Mouse (Mus musculus) forebrain, embryonic 15.5 days (tissue): ENCODE results near the gene Btbd9. TPM values are rescaled to one million over a fixed set of nuclear protein-coding genes. Genes with fewer than 3 reads are reported as not detected.
A peak's percentile ranks its signal among the peaks of the same experiment; 100 is the strongest.
"Not testable (repeated sequence)": the region's sequence is repeated elsewhere in the genome, so short reads cannot be mapped to it uniquely, and the experiment has no call there.

Source experiments
- ATAC-seq: fragments of 200-750 bp; cut with Nextera tagmentation; replicated peaks from 2 replicates; pipeline ENCODE4 v1.8.0; 2017; ENCODE audit warnings: mild to moderate bottlenecking, moderate TSS enrichment, moderate library complexity
- H3K27ac ChIP-seq: fragments of 300-500 bp; sonication (generic); replicated peaks from 2 replicates; pipeline ENCODE4 v1.5.1; 2015; ENCODE audit warnings: mild to moderate bottlenecking, inconsistent platforms
- H3K27me3 ChIP-seq: fragments of 300-500 bp; sonication (generic); 2 replicates; pipeline ENCODE4 v1.6.1; 2015; ENCODE audit warnings: inconsistent platforms
- H3K36me3 ChIP-seq: fragments of 300-500 bp; sonication (generic); 2 replicates; pipeline ENCODE4 v1.6.1; 2015; ENCODE audit warnings: mild to moderate bottlenecking, inconsistent platforms
- H3K4me1 ChIP-seq: fragments of 300-500 bp; sonication (generic); 2 replicates; pipeline ENCODE4 v1.6.1; 2015; ENCODE audit warnings: inconsistent platforms
- H3K4me2 ChIP-seq: fragments of 300-500 bp; sonication (generic); replicated peaks from 2 replicates; pipeline ENCODE4 v1.6.1; 2015; ENCODE audit warnings: mild to moderate bottlenecking, inconsistent platforms
- H3K4me3 ChIP-seq: fragments of 300-500 bp; sonication (generic); 2 replicates; pipeline ENCODE4 v1.5.1; 2015; ENCODE audit warnings: mild to moderate bottlenecking, inconsistent platforms
- H3K9ac ChIP-seq: fragments of 300-500 bp; sonication (generic); replicated peaks from 2 replicates; pipeline ENCODE4 v1.6.1; 2015; ENCODE audit warnings: mild to moderate bottlenecking, inconsistent platforms
- H3K9me3 ChIP-seq: fragments of 300-500 bp; sonication (generic); 2 replicates; pipeline ENCODE4 v1.6.1; 2016; ENCODE audit warnings: inconsistent platforms
- WGBS: fragments of 180-500 bp; shearing (Covaris S2); methylation state at CpG from one replicate; pipeline ENCODE4 v1.1.7; 2015; ENCODE audit warnings: mixed read lengths; 5-methylcytosine and 5-hydroxymethylcytosine counted together
- polyA plus RNA-seq: library from polyadenylated mRNA; unstranded; fragments of >200 nt; fragmentation: Nextera tagmentation; extraction: Ambion mirVana; gene quantifications from 2 replicates; pipeline ENCODE4 v1.2.1, GENCODE M21; 2015

Gene Btbd9
- polyA plus RNA-seq, 1 experiment from 2014 or later: 146 TPM

DNA sequence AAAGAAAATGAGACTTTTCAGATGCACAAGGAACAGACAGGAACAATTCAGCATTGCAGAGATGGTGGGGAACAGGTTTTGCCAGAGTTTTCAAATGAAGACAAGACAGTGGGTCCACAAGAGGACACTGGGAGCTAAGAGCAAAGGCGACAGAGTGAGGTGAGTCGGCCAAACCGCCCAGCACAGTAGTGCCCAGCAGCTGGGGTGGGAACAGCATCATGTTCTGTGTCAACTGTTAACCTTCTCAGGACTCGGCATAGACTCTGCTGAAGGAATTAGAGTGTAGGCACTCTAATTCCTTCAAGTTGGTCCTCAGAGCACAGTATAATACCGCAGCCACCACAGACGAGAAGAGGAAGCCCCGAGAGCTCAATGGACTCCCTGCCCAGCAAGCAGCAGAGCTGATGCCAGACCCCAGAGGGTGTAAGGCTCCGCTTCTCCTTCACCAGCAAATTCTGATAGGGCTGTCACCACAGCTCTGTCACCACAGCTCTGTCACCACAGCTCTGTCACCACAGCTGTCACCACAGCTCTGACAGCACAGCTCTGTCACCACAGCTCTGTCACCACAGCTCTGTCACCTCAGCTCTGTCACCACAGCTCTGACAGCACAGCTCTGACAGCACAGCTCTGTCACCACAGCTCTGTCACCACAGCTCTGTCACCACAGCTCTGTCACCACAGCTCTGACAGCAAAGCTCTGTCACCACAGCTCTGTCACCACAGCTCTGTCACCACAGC, 57.7 kb downstream of the Btbd9 start:
- Histone ChIP-seq H3K36me3 (0 out of 2 replicates have a peak, but pooled peaks cover 5% of the 10 kb centered on the region), H3K27ac (no peak overlapping the region), H3K4me1 (no peaks in the 10 kb centered on the region), H3K4me3 (no peak overlapping the region), H3K27me3 (no peaks in the 10 kb centered on the region), H3K9me3 (no peaks in the 10 kb centered on the region), H3K9ac (no peak overlapping the region), H3K4me2 (no peak overlapping the region)
- 79% methylated on average over 8 of the region's 8 CpGs for WGBS
- no peak for ATAC-seq

DNA sequence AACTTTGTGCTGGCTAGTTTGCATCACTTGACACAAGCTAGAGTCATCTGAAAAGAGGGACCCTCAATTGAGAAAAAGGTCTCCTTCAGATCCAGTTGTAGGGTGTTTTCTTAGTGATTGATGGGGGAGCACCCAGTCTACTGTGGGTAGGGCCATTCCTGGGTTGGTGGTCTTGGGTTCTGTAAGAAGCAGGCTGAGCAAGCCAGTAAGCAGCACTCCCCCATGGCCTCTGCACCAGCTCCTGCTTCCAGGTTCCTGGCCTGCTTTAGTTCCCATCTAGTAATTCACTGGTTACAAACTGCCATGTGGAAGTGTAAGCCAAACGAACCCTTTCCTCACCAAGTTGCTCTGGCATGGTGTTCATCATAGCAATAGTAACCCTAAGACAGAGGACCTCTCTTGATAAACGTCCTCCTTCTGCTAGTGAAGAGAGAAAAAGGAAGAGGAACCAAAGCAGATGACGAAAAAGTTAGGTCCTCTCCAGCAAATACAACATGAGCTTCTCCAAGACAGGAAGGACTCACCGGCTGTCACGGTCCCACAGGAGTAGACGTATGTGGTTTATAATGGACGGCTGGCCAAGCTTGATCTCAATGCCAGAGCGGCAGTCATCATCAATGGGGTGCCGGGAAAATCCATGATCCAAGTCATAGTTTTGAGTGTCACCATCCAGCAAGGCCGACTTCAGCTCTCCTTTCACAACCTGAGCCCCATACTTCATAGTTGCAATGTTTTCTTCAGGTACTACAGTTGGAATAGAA, 59.5 kb downstream of the Btbd9 start:
- Histone ChIP-seq H3K4me3 (no peak overlapping the region), H3K9ac (no peak overlapping the region), H3K4me2 (no peak overlapping the region), H3K4me1 (no peaks in the 10 kb centered on the region), H3K27ac (no peak overlapping the region), H3K27me3 (no peaks in the 10 kb centered on the region), H3K9me3 (no peaks in the 10 kb centered on the region), H3K36me3 (0 out of 2 replicates have a peak, but pooled peaks cover 5% of the 10 kb centered on the region)
- WGBS: 95% methylated on average over 10 of the region's 10 CpGs
- no peak for ATAC-seq

DNA sequence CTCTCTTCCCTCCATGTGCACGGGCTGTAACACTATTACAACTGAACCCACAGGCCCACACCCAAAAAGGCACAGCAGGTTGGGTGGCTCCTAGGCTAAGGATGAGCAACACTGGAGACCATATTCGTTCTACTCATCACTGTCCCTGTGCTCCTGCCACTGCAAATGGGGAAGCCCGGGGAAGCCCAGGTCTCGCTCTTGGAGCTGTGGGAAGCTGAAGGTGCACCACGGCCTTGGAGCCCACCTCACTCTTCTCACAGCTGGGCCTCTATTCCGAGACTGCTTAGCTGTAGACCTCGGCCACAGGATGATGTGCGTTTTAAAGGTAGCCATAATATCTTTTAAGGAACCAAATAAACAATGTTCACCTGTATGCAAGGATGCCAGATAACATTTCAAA, 60.9 kb downstream of the Btbd9 start:
- 94% methylated on average over 8 of the region's 8 CpGs for WGBS
- H3K9me3 ChIP-seq: no peaks in the 10 kb centered on the region

DNA sequence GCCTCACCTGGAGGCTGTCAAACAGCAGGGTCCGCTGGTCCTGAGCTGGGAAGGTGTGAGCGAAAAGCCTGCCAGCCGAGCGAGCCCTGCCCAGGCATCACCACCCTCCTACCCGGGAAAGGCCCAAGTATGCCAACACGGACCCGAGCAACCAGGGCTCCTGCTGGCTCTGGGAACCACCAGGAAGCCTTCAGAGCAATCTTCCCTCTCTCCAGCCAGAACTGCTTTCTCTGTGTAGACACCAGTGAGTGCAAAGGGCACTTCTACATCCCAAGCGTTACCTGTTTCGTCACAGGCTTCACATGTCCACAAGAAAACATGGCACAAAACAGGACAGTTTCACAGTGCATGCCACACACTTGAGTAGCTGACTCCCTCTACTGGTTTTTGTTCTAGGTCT, 63.3 kb downstream of the Btbd9 start:
- no peak for ATAC-seq
- H3K9ac ChIP-seq: no peak overlapping the region
- no peak overlapping the region for H3K27ac ChIP-seq
- H3K9me3 ChIP-seq: no peaks in the 10 kb centered on the region
- H3K4me2 ChIP-seq: no peak overlapping the region
- no peaks in the 10 kb centered on the region for H3K27me3 ChIP-seq
- 93% methylated on average over 9 of the region's 9 CpGs for WGBS
- 0 out of 2 replicates have a peak, but pooled peaks cover 5% of the 10 kb centered on the region for H3K36me3 ChIP-seq
- H3K4me3 ChIP-seq: no peak overlapping the region
- H3K4me1 ChIP-seq: peaks cover 17% of the 10 kb centered on the region

More for the DNA sequence above, 60.9 kb downstream of the Btbd9 start:
- H3K4me2 ChIP-seq: no peak overlapping the region
- H3K4me1 ChIP-seq: no peaks in the 10 kb centered on the region
- ATAC-seq: no peak
- H3K9ac ChIP-seq: no peak overlapping the region
- no peaks in the 10 kb centered on the region for H3K27me3 ChIP-seq
- no peak overlapping the region for H3K27ac ChIP-seq
- H3K36me3 ChIP-seq: 0 out of 2 replicates have a peak, but pooled peaks cover 5% of the 10 kb centered on the region
- no peak overlapping the region for H3K4me3 ChIP-seq

DNA sequence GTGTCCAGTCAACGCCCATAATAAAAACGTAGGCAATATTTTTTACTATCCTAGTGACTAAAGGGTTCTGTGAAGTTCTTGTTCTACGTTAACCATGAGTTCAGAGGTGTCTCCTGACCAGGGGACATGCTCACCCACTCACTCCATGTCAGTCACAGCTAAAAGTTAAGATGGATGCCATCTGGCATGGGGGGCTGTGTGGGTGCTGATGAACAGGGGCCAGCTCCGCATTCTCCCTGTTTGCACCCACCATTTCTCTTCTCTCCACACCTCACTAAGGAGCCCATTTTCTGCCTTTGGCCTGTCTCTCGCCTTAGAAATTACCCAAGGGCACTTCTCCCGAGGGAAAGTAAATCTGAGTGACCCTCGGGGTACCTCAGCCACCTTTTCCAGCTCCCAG, 63.8 kb downstream of the Btbd9 start:
- H3K4me3 ChIP-seq: no peak overlapping the region
- H3K27me3 ChIP-seq: no peaks in the 10 kb centered on the region
- no peak overlapping the region for H3K9ac ChIP-seq
- H3K4me2 ChIP-seq: no peak overlapping the region
- H3K27ac ChIP-seq: no peak overlapping the region
- H3K4me1 ChIP-seq: peaks cover 20% of the 10 kb centered on the region
- H3K36me3 ChIP-seq: 0 out of 2 replicates have a peak, but pooled peaks cover 5% of the 10 kb centered on the region
- 92% methylated on average over 7 of the region's 7 CpGs for WGBS
- no peak for ATAC-seq
- no peaks in the 10 kb centered on the region for H3K9me3 ChIP-seq

DNA sequence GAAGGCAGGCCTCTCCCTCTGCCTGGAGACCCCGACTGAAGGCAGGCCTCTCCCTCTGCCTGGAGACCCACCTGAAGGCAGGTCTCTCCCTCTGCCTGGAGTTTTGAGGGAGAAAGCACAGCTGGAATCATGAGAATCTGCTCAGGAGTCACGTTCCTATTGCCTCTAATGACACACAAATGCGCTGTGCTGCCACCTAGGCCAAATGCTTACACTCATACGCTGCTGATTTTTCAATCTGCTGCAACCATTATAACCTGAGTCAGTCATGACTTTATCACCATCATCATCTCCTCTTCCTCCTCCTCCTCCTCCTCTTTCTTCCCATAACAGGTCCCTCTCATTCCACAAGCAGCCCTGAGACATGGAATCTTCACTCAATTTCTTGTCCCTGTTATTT, 64.3 kb downstream of the Btbd9 start:
- ATAC-seq: no peak
- H3K9me3 ChIP-seq: no peaks in the 10 kb centered on the region
- H3K4me2 ChIP-seq: no peak overlapping the region
- no peak overlapping the region for H3K27ac ChIP-seq
- no peak overlapping the region for H3K4me3 ChIP-seq
- H3K27me3 ChIP-seq: no peaks in the 10 kb centered on the region
- no peak overlapping the region for H3K9ac ChIP-seq
- WGBS: 67% methylated on average over 4 of the region's 4 CpGs
- peaks cover 26% of the 10 kb centered on the region for H3K4me1 ChIP-seq
- 0 out of 2 replicates have a peak, but pooled peaks cover 5% of the 10 kb centered on the region for H3K36me3 ChIP-seq

DNA sequence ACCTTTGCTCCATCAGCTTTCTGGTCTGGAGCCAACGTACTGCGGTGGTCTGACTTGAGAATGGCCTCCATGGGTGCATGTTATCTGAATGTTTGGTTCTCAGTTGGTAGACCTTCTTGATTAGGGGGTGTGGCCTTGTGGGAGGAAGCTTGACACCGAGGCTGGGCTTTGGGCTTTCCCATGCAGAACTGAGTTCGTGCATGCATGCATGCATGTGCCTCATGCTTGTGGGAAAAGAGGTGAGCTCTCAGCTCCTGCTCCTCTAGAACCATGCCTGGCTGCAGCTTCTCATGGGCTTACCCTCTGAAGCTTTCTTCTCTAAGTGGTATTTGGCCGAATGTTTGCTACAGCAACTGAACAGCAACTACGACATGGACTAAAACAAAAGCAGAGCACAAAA, 64.9 kb downstream of the Btbd9 start:
- H3K36me3 ChIP-seq: 0 out of 2 replicates have a peak, but pooled peaks cover 5% of the 10 kb centered on the region
- no peak overlapping the region for H3K27ac ChIP-seq
- WGBS: 68% methylated on average over 6 of the region's 6 CpGs
- no peak for ATAC-seq
- no peak overlapping the region for H3K9ac ChIP-seq
- H3K9me3 ChIP-seq: no peaks in the 10 kb centered on the region
- H3K4me2 ChIP-seq: no peak overlapping the region
- no peak overlapping the region for H3K4me3 ChIP-seq
- no peaks in the 10 kb centered on the region for H3K27me3 ChIP-seq
- peaks cover 30% of the 10 kb centered on the region for H3K4me1 ChIP-seq

DNA sequence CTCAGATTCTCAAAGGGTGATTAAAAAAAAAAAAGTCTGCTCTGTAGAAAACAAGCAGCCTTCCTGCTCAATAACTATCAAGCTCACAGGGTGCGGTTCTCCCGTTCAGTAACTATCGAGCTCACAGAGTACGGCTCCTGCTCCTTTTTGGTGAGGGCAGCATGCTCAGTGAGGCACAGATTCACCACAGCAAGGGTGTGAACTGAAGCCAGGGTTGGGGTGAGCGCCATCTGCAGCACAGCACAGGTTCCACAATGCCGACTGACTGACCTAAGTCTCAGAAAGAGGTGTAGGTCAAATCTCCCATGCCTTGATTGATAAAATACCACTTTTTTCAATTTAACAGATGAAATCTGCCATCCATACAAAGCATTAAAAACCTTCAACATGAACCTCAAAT, 66.1 kb downstream of the Btbd9 start:
- Histone ChIP-seq H3K4me2 (no peak overlapping the region), H3K4me1 (peaks cover 33% of the 10 kb centered on the region), H3K27ac (no peak overlapping the region), H3K9ac (no peak overlapping the region), H3K9me3 (no peaks in the 10 kb centered on the region), H3K4me3 (no peak overlapping the region), H3K36me3 (no peaks in the 10 kb centered on the region), H3K27me3 (no peaks in the 10 kb centered on the region)
- 49% methylated on average over 6 of the region's 6 CpGs for WGBS
- ATAC-seq: no peak

DNA sequence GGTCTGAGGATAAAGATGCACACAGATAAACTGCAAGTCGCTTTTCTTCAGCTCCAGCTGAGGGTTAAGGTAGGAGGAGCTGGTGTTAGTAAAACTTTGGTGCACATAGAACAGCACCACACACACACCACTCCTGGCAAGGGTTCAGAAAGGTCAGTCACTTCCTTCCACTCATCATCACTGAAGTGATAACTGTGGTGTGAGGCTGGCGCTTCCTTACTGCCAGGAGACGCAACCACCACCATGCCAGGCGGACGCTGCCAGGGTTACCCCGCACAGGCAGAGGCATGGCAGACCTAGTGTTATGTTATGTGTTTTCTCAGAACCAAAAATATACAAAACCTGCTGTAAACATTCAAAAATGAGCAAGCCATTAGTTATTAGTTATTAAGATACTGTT, 66.6 kb downstream of the Btbd9 start:
- H3K4me1 ChIP-seq: peaks cover 33% of the 10 kb centered on the region
- no peaks in the 10 kb centered on the region for H3K9me3 ChIP-seq
- ATAC-seq: no peak
- H3K4me3 ChIP-seq: no peak overlapping the region
- no peak overlapping the region for H3K9ac ChIP-seq
- no peak overlapping the region for H3K4me2 ChIP-seq
- H3K27me3 ChIP-seq: no peaks in the 10 kb centered on the region
- WGBS: 79% methylated on average over 6 of the region's 6 CpGs
- H3K27ac ChIP-seq: no peak overlapping the region
- no peaks in the 10 kb centered on the region for H3K36me3 ChIP-seq

DNA sequence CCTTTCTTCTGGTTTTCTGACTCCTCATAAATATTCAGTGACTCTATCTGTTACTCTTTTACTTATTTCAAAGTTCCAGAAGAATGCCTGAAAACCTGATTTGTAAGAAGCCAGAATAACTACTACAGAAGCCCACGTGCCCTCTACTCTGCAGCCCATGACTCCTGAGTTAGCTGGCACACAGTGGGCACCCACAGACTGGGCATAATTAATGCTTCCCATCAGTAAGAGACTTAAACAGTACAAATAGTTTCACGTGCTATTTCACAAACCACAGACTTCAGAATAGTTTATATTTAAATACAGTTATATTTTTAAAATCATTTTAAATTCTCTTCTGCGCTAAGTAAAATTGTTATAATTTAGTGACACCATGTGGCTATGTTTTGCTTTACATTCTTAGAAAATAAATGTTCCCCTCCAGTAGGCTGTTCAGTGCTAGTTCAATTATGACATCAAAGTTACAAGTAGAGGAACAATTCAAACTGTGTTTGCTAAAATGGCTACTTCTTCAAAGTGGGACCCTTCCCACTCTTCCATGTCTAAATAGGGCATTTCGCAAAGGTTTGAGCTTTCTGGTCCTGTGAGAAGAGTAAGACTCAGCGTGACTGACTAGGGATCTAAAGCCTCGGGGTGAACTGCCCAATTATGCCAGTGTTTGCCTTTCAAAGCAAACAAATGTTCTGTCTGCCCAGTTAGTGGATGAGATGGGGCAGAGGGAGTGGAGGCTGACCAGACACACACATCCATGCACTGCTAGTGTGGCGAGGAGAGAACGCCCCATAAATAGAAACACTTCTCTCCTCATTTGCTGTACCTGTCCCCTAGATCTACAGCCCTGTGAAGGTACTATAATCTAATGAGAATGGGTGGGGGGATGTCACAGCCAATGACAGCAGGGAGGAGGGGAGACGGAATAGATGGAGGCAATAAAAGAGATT, 68.4 kb downstream of the Btbd9 start:
- Histone ChIP-seq H3K4me1 (peaks cover 33% of the 10 kb centered on the region), H3K9me3 (no peaks in the 10 kb centered on the region), H3K36me3 (no peaks in the 10 kb centered on the region), H3K4me3 (no peak overlapping the region), H3K4me2 (no peak overlapping the region), H3K27ac (no peak overlapping the region), H3K27me3 (no peaks in the 10 kb centered on the region), H3K9ac (no peak overlapping the region)
- 52% methylated on average over 9 of the region's 9 CpGs for WGBS
- ATAC-seq: 0 out of 2 replicates have a peak, but pooled peaks have one; percentile 48

DNA sequence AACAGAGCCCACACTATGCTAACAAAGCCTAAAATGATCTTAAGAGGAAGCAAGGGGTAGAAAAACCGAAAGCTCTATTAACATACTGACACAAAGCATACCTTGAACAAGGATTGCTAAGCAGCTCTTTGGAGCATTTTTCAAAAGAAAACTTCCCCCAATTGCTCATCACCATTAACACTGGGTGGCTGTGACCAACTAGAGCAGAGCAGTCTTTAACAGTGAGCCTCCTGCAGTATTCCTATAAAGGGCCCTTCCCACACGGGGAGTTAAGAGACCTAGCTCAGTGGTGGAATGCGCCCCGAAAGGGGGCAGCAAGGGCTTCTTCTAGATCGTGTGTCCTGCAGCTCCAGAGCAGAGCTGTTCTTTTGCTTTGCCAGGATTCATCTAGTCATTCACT, 69.4 kb downstream of the Btbd9 start:
- no peak overlapping the region for H3K27ac ChIP-seq
- no peak overlapping the region for H3K9ac ChIP-seq
- WGBS: 22% methylated on average over 5 of the region's 5 CpGs
- H3K4me3 ChIP-seq: no peak overlapping the region
- H3K9me3 ChIP-seq: no peaks in the 10 kb centered on the region
- H3K36me3 ChIP-seq: no peaks in the 10 kb centered on the region
- H3K4me2 ChIP-seq: no peak overlapping the region
- peaks cover 33% of the 10 kb centered on the region for H3K4me1 ChIP-seq
- no peaks in the 10 kb centered on the region for H3K27me3 ChIP-seq
- ATAC-seq: no peak

DNA sequence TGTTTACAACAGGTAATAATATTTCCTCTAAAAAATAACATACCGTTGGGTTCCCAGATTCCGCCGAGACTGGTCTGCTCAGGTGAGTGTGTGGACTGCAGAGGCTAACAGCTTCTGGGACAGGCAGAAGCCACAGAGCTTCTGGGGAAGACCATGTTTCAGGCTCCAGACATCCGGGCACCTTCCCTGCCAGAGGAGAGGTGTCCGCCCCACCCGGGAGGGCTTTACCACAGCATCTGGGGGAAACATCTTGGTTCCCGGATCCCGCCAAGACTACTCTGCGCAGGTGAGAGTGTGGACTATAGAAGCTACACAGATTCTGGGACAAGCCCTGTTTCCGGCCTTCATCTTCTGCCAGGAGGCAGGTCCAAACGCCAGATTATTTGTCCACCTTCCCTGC, 76.7 kb downstream of the Btbd9 start:
- not testable (repeated sequence) for H3K27ac ChIP-seq, ATAC-seq
- WGBS: 95% methylated on average over 11 of the region's 11 CpGs

More for the DNA sequence above, 76.7 kb downstream of the Btbd9 start:
- H3K27me3 ChIP-seq, H3K9ac ChIP-seq, H3K36me3 ChIP-seq, H3K4me3 ChIP-seq, H3K4me2 ChIP-seq, H3K9me3 ChIP-seq: not testable (repeated sequence)
- peaks cover 31% of the 10 kb centered on the region for H3K4me1 ChIP-seq
